Mouse (Mus musculus): ENCODE results near the gene Faim2.

DNA sequence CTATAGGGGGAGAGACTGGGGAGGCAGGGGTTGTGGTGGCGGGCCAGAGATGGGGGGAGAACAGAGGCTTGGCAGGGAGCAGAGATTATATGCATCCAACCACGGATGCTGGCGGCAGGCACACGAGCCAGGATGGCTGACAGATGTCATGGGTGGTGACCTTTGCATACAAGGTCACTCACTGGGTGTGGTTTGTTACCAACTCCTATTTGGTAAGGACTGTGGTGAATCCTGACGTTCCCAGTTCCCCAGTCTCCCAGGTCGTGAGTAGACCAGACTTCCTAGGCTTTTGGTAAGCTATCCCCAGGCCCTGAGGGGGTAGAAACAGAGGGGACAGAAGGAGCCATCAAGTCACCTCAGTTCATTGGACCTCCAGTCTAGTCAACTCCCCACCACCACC, 40.7 kb upstream of the Faim2 start:
- no peak for TF ChIP-seq POLR2A (IDR thresholded peaks at IDR 0.05; ENCODE audit: borderline replicate concordance, control insufficient read depth, low read depth, low read length)
- TF ChIP-seq CTCF (IDR thresholded peaks at IDR 0.05; ENCODE audit: control insufficient read depth, insufficient read depth, low read length): no peak
